Mouse (Mus musculus) lung, postnatal 0 days (tissue): ENCODE data around the gene Scimp. TPM values are rescaled to one million over a fixed set of nuclear protein-coding genes. Genes with fewer than 3 reads are reported as not detected.

Experiments used
- ATAC-seq: fragments of 200-750 bp; cut with Nextera tagmentation; 2 replicates; pipeline ENCODE4 v1.8.0; 2017; ENCODE audit warnings: moderate library complexity
- DNase-seq: peaks from one replicate; pipeline ENCODE4 v3.0.0-alpha.2; 2016; ENCODE audit warnings: low spot score
- H3K27ac ChIP-seq: fragments of 300-500 bp; sonication (generic); 2 replicates; pipeline ENCODE4 v1.5.1; 2014; ENCODE audit warnings: antibody characterized with exemption, mild to moderate bottlenecking, low read length, mixed read lengths
- H3K27me3 ChIP-seq: fragments of 300-500 bp; sonication (generic); replicated peaks from 2 replicates; pipeline ENCODE4 v1.6.1; 2014; ENCODE audit warnings: low read length, mixed read lengths; ENCODE audit not compliant: insufficient read depth
- H3K36me3 ChIP-seq: fragments of 300-500 bp; sonication (generic); 2 replicates; pipeline ENCODE4 v1.6.1; 2014; ENCODE audit warnings: low read length, mixed read lengths; ENCODE audit not compliant: insufficient read depth
- H3K4me1 ChIP-seq: fragments of 300-500 bp; sonication (generic); 2 replicates; pipeline ENCODE4 v1.6.1; 2014; ENCODE audit warnings: antibody characterized with exemption, low read depth, low read length, mixed read lengths; ENCODE audit not compliant: insufficient read depth
- H3K4me2 ChIP-seq: fragments of 300-500 bp; sonication (generic); replicated peaks from 2 replicates; pipeline ENCODE4 v1.6.1; 2014; ENCODE audit warnings: low read depth, mild to moderate bottlenecking, low read length, moderate library complexity, mixed read lengths
- H3K4me3 ChIP-seq: fragments of 300-500 bp; sonication (generic); 2 replicates; pipeline ENCODE4 v1.5.1; 2014; ENCODE audit warnings: low read depth, low read length
- H3K9ac ChIP-seq: fragments of 300-500 bp; sonication (generic); replicated peaks from 2 replicates; pipeline ENCODE4 v1.6.1; 2014; ENCODE audit warnings: low read depth, mild to moderate bottlenecking
- H3K9me3 ChIP-seq: fragments of 300-500 bp; sonication (generic); 2 replicates; pipeline ENCODE4 v1.6.1; 2016; ENCODE audit warnings: low read length, mixed read lengths
- CTCF ChIP-seq: IDR thresholded peaks from 2 replicates; pipeline ENCODE4 v1.5.1; 2016; ENCODE audit warnings: antibody characterized with exemption, mild to moderate bottlenecking
- EP300 ChIP-seq: IDR thresholded peaks from 2 replicates; pipeline ENCODE4 v1.6.1; 2016; ENCODE audit warnings: antibody characterized with exemption, mild to moderate bottlenecking, control low read depth
- WGBS: fragments of 180-500 bp; shearing (Covaris S2); extraction: QIAGEN DNeasy Blood & Tissue Kit; methylation state at CpG from one replicate; pipeline ENCODE4 v1.1.7; 2014; 5-methylcytosine and 5-hydroxymethylcytosine counted together
- polyA plus RNA-seq: library from polyadenylated mRNA; unstranded; fragments of >200 nt; fragmentation: Nextera tagmentation; extraction: Ambion mirVana; gene quantifications from 2 replicates; pipeline ENCODE4 v1.2.1, GENCODE M21; 2015

Scimp gene
- polyA plus RNA-seq, 1 experiment from 2014 or later, result 2.1 TPM

DNA sequence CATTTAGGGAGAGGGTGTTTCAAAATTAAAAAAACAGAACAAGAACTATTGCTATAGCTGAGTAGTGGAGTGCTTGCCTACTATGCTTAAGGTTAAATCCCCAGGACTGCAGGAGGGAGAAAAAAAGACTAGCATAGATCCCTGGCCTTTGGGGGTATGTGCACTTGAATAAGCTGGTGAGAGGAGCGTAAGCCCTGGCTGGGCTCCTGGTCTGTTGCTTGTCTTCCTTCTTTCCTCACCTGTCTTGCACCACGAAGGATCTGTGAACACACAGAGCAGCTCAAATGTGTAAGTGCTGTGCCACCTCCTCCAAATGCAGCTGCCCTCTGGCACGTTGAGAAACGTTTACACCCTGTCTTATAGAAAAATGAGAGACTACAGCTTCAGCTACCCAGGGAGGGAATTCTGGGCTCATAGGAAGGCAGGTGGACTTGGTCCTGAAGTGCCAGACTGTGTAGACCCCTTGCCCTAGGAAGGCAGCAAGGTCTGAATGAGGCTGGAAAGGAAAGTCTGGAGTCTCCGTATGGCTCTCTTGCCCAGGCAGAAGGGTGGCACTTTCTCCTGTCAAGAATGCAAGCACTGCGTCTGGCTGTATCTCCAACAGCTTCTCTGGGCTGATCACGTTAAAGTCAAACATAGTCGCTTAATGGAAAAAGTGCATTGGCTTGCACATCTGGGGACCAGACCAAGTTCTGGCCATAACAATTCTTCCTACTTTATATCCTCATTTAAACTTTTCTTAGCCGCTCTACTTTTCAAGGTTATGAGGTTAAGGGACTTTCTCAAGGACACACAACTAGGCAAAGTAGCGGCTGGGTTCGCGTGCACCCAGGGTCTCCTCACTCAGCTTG is 31.5 kb upstream of the Scimp start:
- no peaks in the 10 kb centered on the region for H3K9me3 ChIP-seq
- peak overlapping the region; percentile 80 for H3K4me2 ChIP-seq
- no peaks in the 10 kb centered on the region; the same call in 1 of the 2 replicates for H3K4me1 ChIP-seq
- H3K4me3 ChIP-seq, result peak overlapping the region; percentile 95
- ATAC-seq (0 out of 2 replicates have a peak, but pooled peaks have one; percentile 4), DNase-seq (peak; percentile 12)
- WGBS, result 19% methylated on average over 12 of the region's 12 CpGs
- no peak overlapping the region for H3K9ac ChIP-seq
- H3K27ac ChIP-seq, result no peak overlapping the region
- H3K27me3 ChIP-seq, result no peaks in the 10 kb centered on the region
- TF ChIP-seq CTCF, result no peak
- TF ChIP-seq EP300, result no peak
- no peaks in the 10 kb centered on the region for H3K36me3 ChIP-seq

GRCm38 (mm10) chr11:70842983-70843382 is 30.6 kb upstream of the Scimp start:
- no peak overlapping the region for H3K27ac ChIP-seq
- H3K27me3 ChIP-seq, result no peaks in the 10 kb centered on the region
- TF ChIP-seq EP300 (no peak), CTCF (no peak)
- ATAC-seq (no peak), DNase-seq (no peak)
- H3K36me3 ChIP-seq, result no peaks in the 10 kb centered on the region
- H3K9ac ChIP-seq, result no peak overlapping the region
- H3K4me3 ChIP-seq, result no peak overlapping the region
- H3K9me3 ChIP-seq, result no peaks in the 10 kb centered on the region
- H3K4me1 ChIP-seq, result no peaks in the 10 kb centered on the region; the same call in 1 of the 2 replicates
- WGBS, result 52% methylated on average over 4 of the region's 4 CpGs
- H3K4me2 ChIP-seq, result no peak overlapping the region

DNA sequence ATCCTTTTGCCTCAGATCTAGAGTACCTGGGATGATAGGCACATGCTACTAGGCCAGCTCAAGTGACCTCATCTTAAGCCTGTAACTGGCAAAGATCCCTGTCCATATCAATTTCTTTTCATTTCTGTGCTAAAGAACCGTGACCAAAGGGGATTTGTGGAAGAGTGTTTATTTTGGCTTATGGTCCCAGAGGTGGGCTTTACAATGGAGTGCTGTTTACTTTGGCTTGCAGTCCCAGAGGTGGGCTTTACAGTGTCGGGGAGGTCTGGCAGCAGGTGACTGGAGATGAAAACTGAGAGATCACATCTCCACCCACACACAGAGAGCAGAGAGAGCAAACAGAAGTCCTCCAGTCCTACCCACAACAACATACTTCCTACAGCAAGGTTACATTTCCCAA is 26.2 kb upstream of the Scimp start:
- H3K27me3 ChIP-seq, result no peaks in the 10 kb centered on the region
- ATAC-seq (no peak), DNase-seq (no peak)
- no peaks in the 10 kb centered on the region for H3K9me3 ChIP-seq
- no peak overlapping the region for H3K27ac ChIP-seq
- 22% methylated on average over 2 of the region's 2 CpGs for WGBS
- H3K4me1 ChIP-seq, result no peaks in the 10 kb centered on the region; the same call in 1 of the 2 replicates
- no peaks in the 10 kb centered on the region for H3K36me3 ChIP-seq
- no peak for TF ChIP-seq EP300
- TF ChIP-seq CTCF, result no peak
- H3K4me3 ChIP-seq, result no peak overlapping the region
- H3K9ac ChIP-seq, result no peak overlapping the region
- H3K4me2 ChIP-seq, result no peak overlapping the region

GRCm38 (mm10) chr11:70837031-70837430 is 24.6 kb upstream of the Scimp start:
- no peak overlapping the region for H3K9ac ChIP-seq
- ATAC-seq (no peak), DNase-seq (no peak)
- WGBS, result 85% methylated on average over 3 of the region's 3 CpGs
- no peaks in the 10 kb centered on the region for H3K27me3 ChIP-seq
- H3K4me2 ChIP-seq, result no peak overlapping the region
- H3K27ac ChIP-seq, result no peak overlapping the region
- H3K4me1 ChIP-seq, result no peaks in the 10 kb centered on the region
- H3K9me3 ChIP-seq, result no peaks in the 10 kb centered on the region
- no peak overlapping the region for H3K4me3 ChIP-seq
- TF ChIP-seq EP300, result no peak
- no peak for TF ChIP-seq CTCF
- no peaks in the 10 kb centered on the region for H3K36me3 ChIP-seq

DNA sequence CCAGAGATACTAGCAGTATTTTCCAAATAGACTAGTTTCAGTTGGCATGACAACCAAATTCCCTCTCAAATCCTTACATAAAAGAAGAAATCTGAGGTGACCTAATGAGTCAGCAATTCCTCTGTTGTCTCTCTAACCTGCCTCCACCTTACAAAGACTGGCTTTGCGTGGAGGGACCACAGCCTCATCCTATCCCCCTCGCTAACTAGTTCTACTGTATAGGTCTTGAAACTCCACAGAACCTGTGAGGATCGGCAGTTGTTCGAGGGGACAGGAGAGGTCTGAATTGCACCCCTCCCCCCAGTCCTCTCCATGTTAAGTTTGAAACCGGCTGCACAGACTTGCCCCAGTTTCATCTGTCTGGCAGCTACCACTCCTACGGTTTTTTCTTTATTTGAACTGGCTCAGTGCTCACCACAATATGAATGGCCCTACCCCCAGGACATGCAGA is 23.0 kb upstream of the Scimp start:
- Histone ChIP-seq H3K9ac (no peak overlapping the region), H3K27me3 (no peaks in the 10 kb centered on the region), H3K27ac (no peak overlapping the region), H3K9me3 (no peaks in the 10 kb centered on the region), H3K4me1 (no peaks in the 10 kb centered on the region), H3K36me3 (no peaks in the 10 kb centered on the region), H3K4me2 (no peak overlapping the region), H3K4me3 (no peak overlapping the region)
- no peak for TF ChIP-seq CTCF
- no peak for TF ChIP-seq EP300
- no peak for DNase-seq
- ATAC-seq, result no peak
- 40% methylated on average over 6 of the region's 6 CpGs for WGBS

DNA sequence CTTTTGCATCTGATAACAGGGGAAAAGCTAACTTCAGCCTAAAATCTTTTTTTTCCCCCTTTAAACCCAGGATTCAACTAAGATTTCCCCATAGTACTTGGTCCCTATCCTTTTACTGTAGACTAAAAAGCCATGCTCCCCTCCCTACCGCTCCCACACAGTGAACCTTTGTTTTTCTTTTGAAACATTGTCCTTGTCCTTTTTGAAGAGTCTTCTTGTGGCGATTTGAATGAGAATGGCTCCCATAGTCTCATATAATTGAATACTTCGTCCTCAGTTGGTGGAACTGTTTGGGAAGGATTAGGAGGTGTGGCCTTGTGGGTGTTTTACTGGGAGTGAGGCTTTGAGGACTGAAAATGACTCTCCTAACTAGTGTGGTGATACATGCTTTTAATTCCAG is 21.4 kb upstream of the Scimp start:
- ATAC-seq, result no peak
- WGBS, result 71% methylated on average over 3 of the region's 3 CpGs
- no peaks in the 10 kb centered on the region for H3K4me1 ChIP-seq
- no peak overlapping the region for H3K4me2 ChIP-seq
- H3K4me3 ChIP-seq, result no peak overlapping the region
- DNase-seq, result no peak
- TF ChIP-seq CTCF (no peak), EP300 (no peak)
- H3K9me3 ChIP-seq, result no peaks in the 10 kb centered on the region
- H3K9ac ChIP-seq, result no peak overlapping the region
- H3K27ac ChIP-seq, result no peak overlapping the region
- no peaks in the 10 kb centered on the region for H3K27me3 ChIP-seq
- no peaks in the 10 kb centered on the region for H3K36me3 ChIP-seq
